Mouse (Mus musculus): ENCODE measurements at regions not wholly inside any gene's neighbourhood (a gene's known extent, or its start where the extent isn't known, plus 50 kb on each side); places are given as distances from the start of the nearest gene placed in this dataset.

- DNase-seq (ENCODE audit: low spot score) = no peak
- Histone ChIP-seq H3K36me3 (ENCODE audit: control insufficient read depth, insufficient read depth, low read length) (no peaks in the 10 kb centered on the region), H3K4me1 (replicated peaks; ENCODE audit: control insufficient read depth, insufficient read depth, low read length) (no peaks in the 10 kb centered on the region), H3K4me2 (replicated peaks; ENCODE audit: low read depth, low read length) (no peak overlapping the region), H3K27ac (ENCODE audit: low read depth, low read length) (no peak overlapping the region), H3K4me3 (ENCODE audit: low read depth, low read length) (no peak overlapping the region), H3K27me3 (ENCODE audit: control insufficient read depth, insufficient read depth, low read length) (no peaks in the 10 kb centered on the region), H3K9me3 (ENCODE audit: control insufficient read depth, low read length) (no peaks in the 10 kb centered on the region), H3K9ac (ENCODE audit: low read depth, low read length) (no peak overlapping the region)
- 78% methylated on average over 9 of the region's 9 CpGs for WGBS
- ATAC-seq (ENCODE audit: low FRiP score) = no peak
These were observed 79.3 kb upstream of the Ptpn1 start for GRCm38 (mm10) chr2:167852582-167852981.

DNA sequence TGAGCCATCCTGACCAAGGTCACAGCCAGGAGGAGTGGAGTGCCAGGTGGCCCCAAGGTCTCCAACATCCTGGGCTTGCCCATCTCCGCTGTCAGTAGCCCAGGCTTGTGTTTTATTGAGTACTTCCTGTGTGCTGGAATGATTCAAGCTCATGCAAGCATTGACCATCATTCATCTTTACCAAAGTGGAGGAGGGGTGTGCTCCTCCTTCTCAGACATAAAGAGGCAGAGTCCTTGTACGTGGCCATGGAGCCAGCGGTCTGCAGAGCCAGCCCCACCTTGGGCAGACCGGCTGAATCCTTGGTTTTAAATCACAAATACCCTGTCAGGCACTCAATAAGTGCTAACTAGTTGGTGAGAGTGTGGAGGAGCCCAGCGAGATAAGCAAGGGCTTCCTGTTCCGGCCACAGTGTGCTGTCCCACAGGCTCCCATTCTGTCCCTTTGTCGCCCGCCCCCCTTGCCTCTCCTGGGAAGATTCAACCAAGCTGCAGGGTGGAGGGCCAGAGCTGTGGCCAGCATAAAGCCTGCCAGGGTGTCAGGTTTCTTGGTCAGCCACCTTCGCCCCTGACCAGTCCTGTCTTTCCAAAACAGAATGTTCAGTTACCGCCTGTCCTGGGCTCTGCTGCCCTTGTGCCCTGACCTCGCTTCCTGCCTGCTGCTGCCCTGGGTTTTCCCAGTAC is 80.5 kb upstream of the Ptpn1 start:
- Histone ChIP-seq H3K4me3 (ENCODE audit: low read depth, low read length) (no peak overlapping the region), H3K27me3 (ENCODE audit: control insufficient read depth, insufficient read depth, low read length) (no peaks in the 10 kb centered on the region), H3K4me1 (replicated peaks; ENCODE audit: control insufficient read depth, insufficient read depth, low read length) (no peaks in the 10 kb centered on the region), H3K36me3 (ENCODE audit: control insufficient read depth, insufficient read depth, low read length) (no peaks in the 10 kb centered on the region), H3K4me2 (replicated peaks; ENCODE audit: low read depth, low read length) (no peak overlapping the region), H3K27ac (ENCODE audit: low read depth, low read length) (no peak overlapping the region), H3K9ac (ENCODE audit: low read depth, low read length) (no peak overlapping the region), H3K9me3 (ENCODE audit: control insufficient read depth, low read length) (no peaks in the 10 kb centered on the region)
- ATAC-seq (ENCODE audit: low FRiP score) (no peak), DNase-seq (ENCODE audit: low spot score) (no peak)
- WGBS = 25% methylated on average over 11 of the region's 11 CpGs

DNA sequence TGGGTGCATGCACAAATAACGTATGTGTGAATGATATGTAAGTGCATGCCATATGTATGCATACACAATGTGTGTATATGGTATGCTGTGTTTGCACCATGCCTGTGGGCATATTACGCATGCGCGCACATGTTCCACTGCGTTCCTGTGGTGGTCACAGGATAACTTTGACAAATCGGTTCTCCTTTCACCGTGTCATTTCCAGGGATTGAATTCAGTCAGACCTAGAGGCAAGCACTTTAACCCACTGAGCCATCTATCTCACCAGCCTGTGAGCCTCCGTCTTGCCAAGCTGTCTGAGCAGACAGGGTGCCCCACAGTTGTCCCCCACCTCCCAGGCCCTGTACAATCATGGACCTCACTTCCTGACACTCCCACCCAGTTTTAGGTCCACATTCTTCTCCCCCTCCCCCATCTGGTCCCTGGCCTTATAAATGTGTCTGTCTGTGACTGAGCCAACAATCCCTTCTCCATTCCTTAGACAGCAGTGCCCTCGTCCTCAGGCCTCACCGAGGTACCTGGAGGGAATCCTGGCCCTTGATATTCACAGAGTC is 81.8 kb upstream of the Ptpn1 start:
- H3K9me3 ChIP-seq (ENCODE audit: control insufficient read depth, low read length) = no peaks in the 10 kb centered on the region
- no peaks in the 10 kb centered on the region for H3K36me3 ChIP-seq (ENCODE audit: control insufficient read depth, insufficient read depth, low read length)
- no peaks in the 10 kb centered on the region for H3K27me3 ChIP-seq (ENCODE audit: control insufficient read depth, insufficient read depth, low read length)
- no peak overlapping the region for H3K27ac ChIP-seq (ENCODE audit: low read depth, low read length)
- 83% methylated on average over 10 of the region's 10 CpGs for WGBS
- H3K9ac ChIP-seq (ENCODE audit: low read depth, low read length) = no peak overlapping the region
- no peak overlapping the region for H3K4me3 ChIP-seq (ENCODE audit: low read depth, low read length)
- no peak for ATAC-seq (ENCODE audit: low FRiP score)
- no peaks in the 10 kb centered on the region for H3K4me1 ChIP-seq (replicated peaks; ENCODE audit: control insufficient read depth, insufficient read depth, low read length)
- H3K4me2 ChIP-seq (replicated peaks; ENCODE audit: low read depth, low read length) = no peak overlapping the region
- DNase-seq (ENCODE audit: low spot score) = no peak

DNA sequence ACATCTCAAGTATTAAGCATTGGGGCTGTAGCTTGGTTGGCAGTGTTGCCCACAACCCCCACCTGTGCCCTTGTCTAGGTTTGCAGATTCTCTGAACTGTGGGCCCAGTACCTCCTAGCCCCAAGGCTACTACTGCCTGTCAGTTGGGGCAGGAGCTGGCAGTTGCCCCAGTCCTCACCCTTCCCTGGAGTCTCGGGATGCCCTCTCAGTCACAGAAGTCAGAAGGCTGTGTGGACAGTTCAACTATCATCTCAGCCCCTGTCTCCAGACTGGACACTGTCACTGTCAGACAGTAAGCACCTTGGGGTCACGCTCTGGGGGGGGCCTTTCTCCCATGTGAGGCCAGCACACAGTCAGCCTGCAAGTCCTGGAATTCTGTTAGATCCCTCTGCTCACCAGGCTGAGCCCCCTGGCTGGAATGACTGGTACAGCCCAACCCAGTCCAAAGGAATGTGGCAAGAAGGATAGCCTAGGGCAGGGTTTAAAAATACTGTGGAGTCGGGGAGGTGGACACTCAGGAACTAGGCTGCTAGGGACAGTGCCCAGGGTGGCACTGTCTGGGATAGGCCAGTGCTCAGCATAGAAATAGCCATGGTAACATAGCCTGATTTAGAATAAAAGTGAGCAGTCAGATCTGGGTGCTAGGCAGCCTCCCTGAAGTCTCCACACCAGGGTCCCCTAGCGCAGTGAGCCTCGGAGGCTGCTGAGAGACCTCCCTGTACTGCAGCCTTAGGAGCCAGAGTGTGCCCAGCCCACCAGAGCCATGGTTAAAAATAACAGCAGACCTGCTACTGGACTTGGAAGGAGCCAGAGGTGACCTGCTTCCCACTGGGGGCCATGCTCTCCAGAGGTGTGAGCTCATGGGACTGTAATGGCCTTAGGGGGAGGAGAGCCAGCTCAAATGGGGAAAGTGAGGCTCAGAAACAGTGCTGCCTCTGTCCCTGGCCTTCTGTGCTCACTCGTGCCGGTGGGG is 83.1 kb upstream of the Ptpn1 start:
- Histone ChIP-seq H3K36me3 (ENCODE audit: control insufficient read depth, insufficient read depth, low read length) (no peaks in the 10 kb centered on the region), H3K9me3 (ENCODE audit: control insufficient read depth, low read length) (no peaks in the 10 kb centered on the region), H3K4me2 (replicated peaks; ENCODE audit: low read depth, low read length) (no peak overlapping the region), H3K27me3 (ENCODE audit: control insufficient read depth, insufficient read depth, low read length) (no peaks in the 10 kb centered on the region), H3K4me1 (replicated peaks; ENCODE audit: control insufficient read depth, insufficient read depth, low read length) (no peaks in the 10 kb centered on the region), H3K9ac (ENCODE audit: low read depth, low read length) (no peak overlapping the region), H3K4me3 (ENCODE audit: low read depth, low read length) (no peak overlapping the region), H3K27ac (ENCODE audit: low read depth, low read length) (no peak overlapping the region)
- ATAC-seq (ENCODE audit: low FRiP score) (no peak), DNase-seq (ENCODE audit: low spot score) (no peak)
- 65% methylated on average over 7 of the region's 7 CpGs for WGBS

- Histone ChIP-seq H3K27ac (ENCODE audit: low read depth, low read length) (no peak overlapping the region), H3K9ac (ENCODE audit: low read depth, low read length) (no peak overlapping the region), H3K4me1 (replicated peaks; ENCODE audit: control insufficient read depth, insufficient read depth, low read length) (no peaks in the 10 kb centered on the region), H3K36me3 (ENCODE audit: control insufficient read depth, insufficient read depth, low read length) (no peaks in the 10 kb centered on the region), H3K9me3 (ENCODE audit: control insufficient read depth, low read length) (no peaks in the 10 kb centered on the region), H3K4me2 (replicated peaks; ENCODE audit: low read depth, low read length) (no peak overlapping the region), H3K27me3 (ENCODE audit: control insufficient read depth, insufficient read depth, low read length) (no peaks in the 10 kb centered on the region), H3K4me3 (ENCODE audit: low read depth, low read length) (no peak overlapping the region)
- DNase-seq (ENCODE audit: low spot score) (no peak), ATAC-seq (ENCODE audit: low FRiP score) (no peak)
- 86% methylated on average over 12 of the region's 12 CpGs for WGBS
These were observed 84.4 kb upstream of the Ptpn1 start for GRCm38 (mm10) chr2:167847281-167848077.

DNA sequence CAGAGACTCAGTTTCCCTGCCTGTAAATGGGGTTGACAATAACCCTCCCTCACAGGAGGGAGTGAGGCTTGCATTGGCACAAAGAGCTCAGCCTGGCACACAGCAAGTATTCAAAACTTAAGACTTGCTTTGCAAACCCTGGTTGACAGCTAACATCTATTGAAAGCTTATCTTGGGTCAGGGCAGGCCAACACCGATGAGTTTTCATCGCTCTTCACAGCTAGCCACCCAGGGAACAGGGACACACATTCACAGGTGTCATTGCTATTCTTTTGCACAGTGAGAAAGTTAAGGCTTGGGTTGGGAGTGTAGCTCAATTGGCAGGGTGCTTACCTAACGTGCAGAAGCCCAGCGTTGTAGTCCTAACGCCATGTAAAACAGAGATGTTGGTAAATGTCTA is 86.5 kb upstream of the Ptpn1 start:
- H3K4me3 ChIP-seq (ENCODE audit: low read depth, low read length) = no peak overlapping the region
- H3K27me3 ChIP-seq (ENCODE audit: control insufficient read depth, insufficient read depth, low read length) = no peaks in the 10 kb centered on the region
- H3K4me1 ChIP-seq (replicated peaks; ENCODE audit: control insufficient read depth, insufficient read depth, low read length) = no peaks in the 10 kb centered on the region
- no peak overlapping the region for H3K4me2 ChIP-seq (replicated peaks; ENCODE audit: low read depth, low read length)
- no peak overlapping the region for H3K9ac ChIP-seq (ENCODE audit: low read depth, low read length)
- H3K27ac ChIP-seq (ENCODE audit: low read depth, low read length) = no peak overlapping the region
- H3K9me3 ChIP-seq (ENCODE audit: control insufficient read depth, low read length) = no peaks in the 10 kb centered on the region
- WGBS = 87% methylated on average over 5 of the region's 5 CpGs
- DNase-seq (ENCODE audit: low spot score) (no peak), ATAC-seq (ENCODE audit: low FRiP score) (no peak)
- H3K36me3 ChIP-seq (ENCODE audit: control insufficient read depth, insufficient read depth, low read length) = no peaks in the 10 kb centered on the region

- ATAC-seq (ENCODE audit: low FRiP score) = no peak
- H3K4me1 ChIP-seq (replicated peaks; ENCODE audit: control insufficient read depth, insufficient read depth, low read length) = no peaks in the 10 kb centered on the region
These were observed 87.3 kb upstream of the Ptpn1 start for GRCm38 (mm10) chr2:167844556-167844955.

DNA sequence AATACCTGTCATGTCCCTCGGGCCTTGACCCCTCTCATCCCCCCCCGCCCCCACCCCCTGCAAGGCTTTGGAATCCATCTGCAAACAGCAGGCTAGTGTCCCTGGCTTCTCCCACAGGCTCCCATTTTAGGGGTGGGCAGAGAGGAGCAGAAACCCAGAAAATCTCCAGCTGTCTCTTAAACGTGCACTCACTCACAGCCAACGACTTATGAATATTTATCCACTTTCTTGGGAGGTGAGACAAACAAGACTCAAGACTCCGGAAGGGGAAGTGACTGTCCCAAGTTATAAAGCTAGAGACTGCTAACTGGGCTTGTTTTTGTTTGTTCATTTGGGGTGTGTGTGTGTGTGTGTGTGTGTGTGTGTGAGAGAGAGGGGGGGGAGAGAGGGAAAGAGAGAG is 87.9 kb upstream of the Ptpn1 start:
- no peak overlapping the region for H3K4me2 ChIP-seq (replicated peaks; ENCODE audit: low read depth, low read length)
- ATAC-seq (ENCODE audit: low FRiP score) (no peak), DNase-seq (ENCODE audit: low spot score) (no peak)
- H3K27me3 ChIP-seq (ENCODE audit: control insufficient read depth, insufficient read depth, low read length) = no peaks in the 10 kb centered on the region
- no peaks in the 10 kb centered on the region for H3K4me1 ChIP-seq (replicated peaks; ENCODE audit: control insufficient read depth, insufficient read depth, low read length)
- H3K9ac ChIP-seq (ENCODE audit: low read depth, low read length) = no peak overlapping the region
- no peaks in the 10 kb centered on the region for H3K9me3 ChIP-seq (ENCODE audit: control insufficient read depth, low read length)
- no peaks in the 10 kb centered on the region for H3K36me3 ChIP-seq (ENCODE audit: control insufficient read depth, insufficient read depth, low read length)
- no peak overlapping the region for H3K4me3 ChIP-seq (ENCODE audit: low read depth, low read length)
- WGBS = 60% methylated on average over 5 of the region's 5 CpGs
- H3K27ac ChIP-seq (ENCODE audit: low read depth, low read length) = no peak overlapping the region

More at GRCm38 (mm10) chr2:167844556-167844955, 87.3 kb upstream of the Ptpn1 start:
- no peak overlapping the region for H3K4me2 ChIP-seq (replicated peaks; ENCODE audit: low read depth, low read length)
- DNase-seq (ENCODE audit: low spot score) = no peak
- no peak overlapping the region for H3K27ac ChIP-seq (ENCODE audit: low read depth, low read length)
- no peak overlapping the region for H3K4me3 ChIP-seq (ENCODE audit: low read depth, low read length)
- H3K9me3 ChIP-seq (ENCODE audit: control insufficient read depth, low read length) = no peaks in the 10 kb centered on the region
- 80% methylated on average over 7 of the region's 7 CpGs for WGBS
- H3K36me3 ChIP-seq (ENCODE audit: control insufficient read depth, insufficient read depth, low read length) = no peaks in the 10 kb centered on the region
- H3K9ac ChIP-seq (ENCODE audit: low read depth, low read length) = no peak overlapping the region
- H3K27me3 ChIP-seq (ENCODE audit: control insufficient read depth, insufficient read depth, low read length) = no peaks in the 10 kb centered on the region

All from hindbrain, embryonic 11.5 days (tissue).